Mouse (Mus musculus) embryonic fibroblast, embryonic 13.5 days (primary cell): ENCODE measurements around the gene Ranbp2. TPM values are rescaled to one million over a fixed set of nuclear protein-coding genes. Genes with fewer than 3 reads are reported as not detected.

Source experiments
- H3K27ac ChIP-seq: 2 replicates; pipeline ENCODE4 v1.5.1; 2012; ENCODE audit warnings: low read length, control low read depth, inconsistent platforms; ENCODE audit not compliant: insufficient read depth
- H3K4me1 ChIP-seq: 2 replicates; pipeline ENCODE4 v1.6.1; 2011; ENCODE audit warnings: low read length; ENCODE audit not compliant: control insufficient read depth, insufficient read depth
- H3K4me3 ChIP-seq: 2 replicates; pipeline ENCODE4 v1.5.1; 2011; ENCODE audit warnings: mild to moderate bottlenecking, control low read depth, low read length; ENCODE audit not compliant: insufficient read depth
- CTCF ChIP-seq: IDR thresholded peaks from 2 replicates; pipeline ENCODE4 v1.5.1; 2011; ENCODE audit warnings: mild to moderate bottlenecking, control low read depth, low read length, moderate library complexity, borderline replicate concordance; ENCODE audit not compliant: insufficient read depth
- POLR2A ChIP-seq: IDR thresholded peaks from 2 replicates; pipeline ENCODE4 v1.6.1; 2011; ENCODE audit warnings: low read depth, mild to moderate bottlenecking, control low read depth, low read length, moderate library complexity
- polyA plus RNA-seq: library from polyadenylated mRNA; stranded (reverse); fragments of >200 nt; gene quantifications from 2 replicates; pipeline ENCODE4 v1.2.4, GENCODE M21; 2011; ENCODE audit warnings: low read depth; ENCODE audit not compliant: missing spikeins, insufficient read length

The Ranbp2 gene
- polyA plus RNA-seq, 1 experiment, result 91.0 TPM

DNA sequence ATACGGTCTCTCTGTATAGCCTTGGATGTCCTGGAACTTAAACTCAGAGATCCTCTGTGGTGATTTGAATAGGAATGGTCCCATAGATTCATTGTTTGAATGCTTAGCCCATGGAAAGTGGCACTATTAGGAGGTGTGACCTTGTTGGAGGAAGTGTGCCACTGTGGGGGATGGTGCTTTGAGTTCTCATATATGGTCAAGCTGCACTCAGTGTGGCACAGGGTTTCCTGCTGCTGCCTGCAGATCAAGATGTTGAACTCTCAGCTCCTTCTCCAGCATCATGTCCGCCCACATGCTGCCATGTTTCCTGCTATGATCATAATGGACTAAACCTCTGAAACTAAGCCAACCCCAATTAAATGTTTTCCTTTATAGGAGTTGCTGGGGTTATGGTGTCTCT lies 18.8 kb upstream of the Ranbp2 start:
- no peak overlapping the region for H3K27ac ChIP-seq
- TF ChIP-seq CTCF (no peak), POLR2A (no peak)
- no peaks in the 10 kb centered on the region for H3K4me1 ChIP-seq
- no peak overlapping the region for H3K4me3 ChIP-seq

GRCm38 (mm10) chr10:58445850-58446249 lies 870 bp upstream of the Ranbp2 start:
- Histone ChIP-seq H3K4me1 (peaks cover 3% of the 10 kb centered on the region), H3K27ac (peak overlapping the region; percentile 91), H3K4me3 (peak overlapping the region; percentile 62)
- TF ChIP-seq CTCF (no peak), POLR2A (no peak)

DNA sequence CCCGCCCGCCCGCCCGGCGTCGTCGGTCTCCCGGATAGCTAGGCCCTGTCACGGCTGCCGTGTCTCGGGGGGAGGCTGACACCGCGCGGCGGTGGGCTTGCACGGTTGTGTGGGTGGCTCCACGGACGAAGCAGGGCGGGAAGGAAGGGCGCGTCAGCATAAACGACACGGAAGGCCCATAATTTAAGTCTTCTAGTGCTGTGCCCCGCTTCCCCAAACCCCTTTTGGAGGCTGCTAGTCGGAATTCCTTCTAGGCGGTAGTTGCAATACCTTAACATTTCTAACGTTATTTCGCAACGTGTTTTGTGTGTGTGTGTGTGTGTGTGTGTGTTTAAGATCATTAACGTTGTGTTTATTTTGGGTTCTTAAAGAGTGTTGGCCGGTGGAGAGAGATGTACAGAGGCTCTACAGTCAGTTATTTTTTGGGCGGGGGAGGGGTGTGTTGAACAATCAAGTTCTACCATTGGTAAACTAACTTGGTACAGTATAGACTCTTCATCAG lies 611 bp downstream of the Ranbp2 start:
- H3K27ac ChIP-seq, result peak overlapping the region; percentile 2; the same call in 1 of the 2 replicates
- peaks cover 3% of the 10 kb centered on the region for H3K4me1 ChIP-seq
- H3K4me3 ChIP-seq, result peak overlapping the region; percentile 74
- TF ChIP-seq POLR2A (no peak), CTCF (no peak)

- Histone ChIP-seq H3K27ac (no peak overlapping the region), H3K4me1 (no peaks in the 10 kb centered on the region), H3K4me3 (no peak overlapping the region)
- TF ChIP-seq POLR2A (no peak), CTCF (no peak)
Observed at GRCm38 (mm10) chr10:58451575-58451974, 4.9 kb downstream of the Ranbp2 start.

GRCm38 (mm10) chr10:58452185-58452584 lies 5.5 kb downstream of the Ranbp2 start:
- Histone ChIP-seq H3K4me3 (no peak overlapping the region), H3K27ac (no peak overlapping the region), H3K4me1 (no peaks in the 10 kb centered on the region)
- no peak for TF ChIP-seq POLR2A
- TF ChIP-seq CTCF, result no peak

DNA sequence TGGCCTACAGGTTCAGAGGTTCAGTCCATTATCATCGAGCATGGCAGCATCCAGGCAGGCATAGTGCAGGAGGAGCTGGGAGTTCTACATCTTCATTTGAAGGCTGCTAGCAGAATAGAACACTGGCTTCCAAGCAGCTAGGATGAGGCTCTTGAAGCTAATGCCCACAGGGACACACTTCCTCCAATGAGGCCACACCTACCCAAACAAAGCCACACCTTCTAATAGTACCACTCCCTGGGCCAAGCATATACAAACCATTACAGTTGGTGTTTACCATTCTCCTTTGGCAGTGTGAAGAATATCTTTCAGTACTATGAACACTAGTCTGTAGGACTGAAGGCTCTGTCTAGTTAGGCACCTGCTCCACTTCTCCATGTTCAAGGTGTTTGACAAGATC lies 13.2 kb downstream of the Ranbp2 start:
- TF ChIP-seq CTCF (no peak), POLR2A (no peak)
- Histone ChIP-seq H3K27ac (no peak overlapping the region), H3K4me3 (no peak overlapping the region), H3K4me1 (no peaks in the 10 kb centered on the region)

DNA sequence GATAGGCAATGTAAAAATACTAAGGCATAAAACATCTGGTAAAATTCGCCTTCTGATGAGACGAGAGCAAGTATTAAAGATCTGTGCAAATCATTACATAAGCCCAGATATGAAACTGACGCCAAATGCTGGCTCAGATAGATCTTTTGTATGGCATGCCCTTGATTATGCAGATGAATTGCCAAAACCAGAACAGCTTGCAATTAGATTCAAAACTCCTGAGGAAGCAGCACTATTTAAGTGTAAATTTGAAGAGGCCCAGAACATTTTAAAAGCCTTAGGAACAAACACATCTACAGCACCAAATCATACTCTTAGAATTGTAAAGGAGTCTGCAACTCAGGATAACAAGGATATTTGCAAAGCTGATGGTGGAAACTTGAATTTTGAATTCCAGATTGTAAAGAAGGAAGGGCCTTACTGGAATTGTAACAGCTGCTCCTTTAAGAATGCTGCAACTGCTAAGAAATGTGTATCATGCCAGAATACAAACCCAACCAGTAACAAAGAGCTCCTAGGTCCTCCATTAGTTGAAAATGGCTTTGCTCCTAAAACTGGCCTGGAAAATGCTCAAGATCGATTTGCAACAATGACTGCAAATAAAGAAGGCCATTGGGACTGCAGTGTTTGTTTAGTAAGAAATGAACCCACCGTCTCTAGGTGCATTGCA lies 30.5 kb downstream of the Ranbp2 start:
- TF ChIP-seq CTCF, result no peak
- TF ChIP-seq POLR2A, result no peak
- no peak overlapping the region for H3K27ac ChIP-seq
- no peak overlapping the region for H3K4me3 ChIP-seq
- no peaks in the 10 kb centered on the region for H3K4me1 ChIP-seq

DNA sequence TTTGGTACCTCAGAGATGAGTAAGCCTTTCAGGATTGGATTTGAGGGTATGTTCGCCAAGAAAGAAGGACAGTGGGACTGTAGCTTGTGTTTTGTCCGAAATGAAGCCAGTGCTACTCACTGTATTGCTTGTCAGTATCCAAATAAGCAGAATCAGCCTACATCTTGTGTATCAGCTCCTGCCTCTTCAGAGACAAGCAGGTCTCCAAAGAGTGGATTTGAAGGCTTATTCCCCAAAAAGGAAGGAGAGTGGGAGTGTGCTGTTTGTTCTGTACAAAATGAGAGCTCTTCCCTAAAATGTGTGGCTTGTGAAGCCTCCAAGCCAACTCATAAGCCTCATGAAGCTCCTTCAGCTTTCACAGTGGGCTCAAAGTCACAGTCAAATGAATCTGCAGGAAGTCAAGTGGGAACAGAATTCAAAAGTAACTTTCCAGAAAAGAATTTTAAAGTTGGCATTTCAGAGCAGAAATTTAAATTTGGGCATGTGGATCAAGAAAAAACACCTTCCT lies 31.4 kb downstream of the Ranbp2 start:
- no peak for TF ChIP-seq CTCF
- TF ChIP-seq POLR2A, result no peak
- Histone ChIP-seq H3K27ac (no peak overlapping the region), H3K4me3 (no peak overlapping the region), H3K4me1 (no peaks in the 10 kb centered on the region)

GRCm38 (mm10) chr10:58479954-58480490 lies 33.3 kb downstream of the Ranbp2 start:
- H3K4me1 ChIP-seq, result no peaks in the 10 kb centered on the region

DNA sequence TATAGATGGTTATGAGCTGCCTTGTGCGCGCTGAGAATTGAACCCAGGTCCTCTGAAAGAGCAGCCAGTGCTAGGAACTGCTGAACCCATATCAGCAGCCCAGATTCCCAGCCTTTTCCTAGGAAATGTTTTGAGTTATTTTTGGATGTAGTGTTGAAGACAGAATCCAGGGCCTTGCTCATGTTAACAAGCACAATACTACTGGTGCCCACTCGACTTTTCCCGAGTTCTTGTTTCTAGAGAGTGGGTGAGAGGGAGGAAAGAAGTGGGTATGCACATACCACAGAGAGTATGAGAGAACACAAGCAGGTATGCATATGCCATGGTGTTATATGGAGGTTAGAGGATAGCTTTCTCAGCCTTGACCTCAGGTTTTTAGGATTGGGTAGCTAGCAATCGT lies 44.3 kb downstream of the Ranbp2 start:
- TF ChIP-seq POLR2A, result no peak
- no peak for TF ChIP-seq CTCF
- Histone ChIP-seq H3K4me1 (no peaks in the 10 kb centered on the region), H3K4me3 (no peak overlapping the region), H3K27ac (no peak overlapping the region; the same call in 1 of the 2 replicates)

More at GRCm38 (mm10) chr10:58479954-58480490, 33.3 kb downstream of the Ranbp2 start:
- Histone ChIP-seq H3K27ac (no peak overlapping the region), H3K4me3 (no peak overlapping the region)
- TF ChIP-seq POLR2A (no peak), CTCF (no peak)
